Mouse (Mus musculus) adrenal gland, postnatal 10 days (tissue): ENCODE results near the gene Pramel1. TPM values are rescaled to one million over a fixed set of nuclear protein-coding genes. Genes with fewer than 3 reads are reported as not detected.

Experiments
- total RNA-seq, 2 experiments: library from RNA; stranded (reverse); gene quantifications; 2 replicates each; pipeline ENCODE4 v1.2.3; 2021

The Pramel1 gene
- total RNA-seq, 2 experiments from 2014 or later: not detected

Other genes with a start within 250 kb of the Pramel1 start
- gene Prdm2, start 181.4 kb upstream of the Pramel1 start, total RNA-seq: 10 to 100 TPM; 21.2 to 23.4 TPM
- gene Pdpn, start 94.9 kb upstream of the Pramel1 start, total RNA-seq: 10 to 100 TPM in 1 of 2 experiments, 1 to 10 TPM in 1; 9.3 to 11.1 TPM
- gene Lrrc38, start 44.7 kb upstream of the Pramel1 start, total RNA-seq: under 1 TPM; 0.36 to 0.61 TPM
- gene Pramef8, start 18.0 kb downstream of the Pramel1 start, total RNA-seq: 10 to 100 TPM; 10.8 to 11.7 TPM
- not detected for gene Oog4, start 55.9 kb downstream of the Pramel1 start, total RNA-seq
- gene Gm13043, start 116.9 kb downstream of the Pramel1 start, total RNA-seq: not detected
- gene Gm13040, start 141.5 kb downstream of the Pramel1 start, total RNA-seq: not detected
- gene BC080695, start 157.3 kb downstream of the Pramel1 start, total RNA-seq: not detected
- gene Gm13057, start 157.3 kb downstream of the Pramel1 start, total RNA-seq: not detected
- not detected for gene Gm13083, start 220.6 kb downstream of the Pramel1 start, total RNA-seq